Mouse (Mus musculus): Measurements from ENCODE around the gene Casr. TPM values are rescaled to one million over a fixed set of nuclear protein-coding genes. Genes with fewer than 3 reads are reported as not detected.

Casr gene
- polyA plus RNA-seq, 1 experiment, result not detected

DNA sequence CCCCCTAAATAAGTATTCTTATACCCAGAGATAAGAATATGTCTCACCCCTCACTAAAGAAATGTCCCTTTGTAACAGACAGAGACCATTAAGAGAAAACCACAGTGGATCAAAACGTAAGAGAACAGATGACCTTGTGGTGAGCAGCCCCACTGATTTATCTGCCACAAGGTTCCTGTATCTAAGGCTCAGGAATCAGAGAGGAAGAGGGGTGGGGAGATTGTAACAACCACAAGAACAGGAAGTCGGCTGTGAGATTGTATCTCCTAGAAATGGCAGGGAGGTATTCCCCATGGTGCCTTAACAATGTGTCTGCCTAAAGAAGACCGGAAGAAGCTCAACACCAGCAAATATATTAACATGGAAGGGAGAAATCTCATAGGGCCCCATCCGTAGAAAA, 26.0 kb upstream of the Casr start:
- no peaks in the 10 kb centered on the region for H3K79me2 ChIP-seq (ENCODE audit: control insufficient read depth, insufficient read depth)
- no peaks in the 10 kb centered on the region for H3K27me3 ChIP-seq (ENCODE audit: control insufficient read depth, insufficient read depth, insufficient read length)
- no peaks in the 10 kb centered on the region for H3K36me3 ChIP-seq (ENCODE audit: control insufficient read depth, insufficient read depth)
- H3K79me3 ChIP-seq (ENCODE audit: low read depth), result no peaks in the 10 kb centered on the region
- TF ChIP-seq FOSL1 (IDR thresholded peaks at IDR 0.05; ENCODE audit: insufficient read depth, low read length, poor library complexity, severe bottlenecking) (no peak), MYOD1 (IDR thresholded peaks at IDR 0.05; ENCODE audit: control insufficient read depth, insufficient read length, low read depth) (no peak), USF1 (IDR thresholded peaks at IDR 0.05; ENCODE audit: low read depth) (peak; percentile 14)
- H3ac ChIP-seq (ENCODE audit: control insufficient read depth, insufficient read length, low read depth), result no peak overlapping the region
- H3K4me3 ChIP-seq (ENCODE audit: insufficient read depth, poor library complexity, severe bottlenecking), result no peak overlapping the region

DNA sequence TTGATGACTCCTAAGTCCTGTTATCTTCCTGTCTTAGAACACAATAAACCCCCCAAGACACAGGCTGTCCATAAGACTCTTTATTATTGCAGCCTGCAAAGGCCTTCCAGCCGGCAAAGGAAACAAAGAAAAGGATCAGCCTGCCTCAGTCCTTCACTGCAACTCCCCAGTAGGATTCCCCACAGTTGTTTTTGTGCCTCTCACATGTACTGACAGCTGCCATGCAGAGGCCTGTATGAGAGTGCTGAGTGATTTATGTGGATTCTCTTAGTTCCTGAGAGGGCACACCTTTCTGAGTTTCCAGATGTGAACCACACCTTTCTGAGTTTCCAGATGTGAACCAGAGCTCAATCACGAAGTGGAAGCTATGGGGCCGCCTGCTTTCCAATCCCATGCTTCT, 20.1 kb upstream of the Casr start:
- no peak overlapping the region for H3ac ChIP-seq (ENCODE audit: control insufficient read depth, insufficient read length, low read depth)
- TF ChIP-seq CEBPB (IDR thresholded peaks at IDR 0.05; ENCODE audit: low read depth), result no peak
- no peak for TF ChIP-seq MYOG (IDR thresholded peaks at IDR 0.05; ENCODE audit: control insufficient read depth, extremely low read depth, insufficient read length)
- no peak for TF ChIP-seq CTCF (IDR thresholded peaks at IDR 0.05; ENCODE audit: control insufficient read depth, insufficient read depth, insufficient read length)
- no peak for TF ChIP-seq MYOD1 (IDR thresholded peaks at IDR 0.05; ENCODE audit: control insufficient read depth, insufficient read length, low read depth)
- TF ChIP-seq FOSL1 (IDR thresholded peaks at IDR 0.05; ENCODE audit: insufficient read depth, low read length, poor library complexity, severe bottlenecking), result no peak
- no peak for TF ChIP-seq USF1 (IDR thresholded peaks at IDR 0.05; ENCODE audit: low read depth)
- H3K79me3 ChIP-seq (ENCODE audit: low read depth), result no peaks in the 10 kb centered on the region
- no peak overlapping the region for H3K4me3 ChIP-seq (ENCODE audit: insufficient read depth, poor library complexity, severe bottlenecking)
- H3K79me2 ChIP-seq (ENCODE audit: control insufficient read depth, insufficient read depth), result no peaks in the 10 kb centered on the region
- no peaks in the 10 kb centered on the region for H3K36me3 ChIP-seq (ENCODE audit: control insufficient read depth, insufficient read depth)
- no peaks in the 10 kb centered on the region for H3K27me3 ChIP-seq (ENCODE audit: control insufficient read depth, insufficient read depth, insufficient read length)

DNA sequence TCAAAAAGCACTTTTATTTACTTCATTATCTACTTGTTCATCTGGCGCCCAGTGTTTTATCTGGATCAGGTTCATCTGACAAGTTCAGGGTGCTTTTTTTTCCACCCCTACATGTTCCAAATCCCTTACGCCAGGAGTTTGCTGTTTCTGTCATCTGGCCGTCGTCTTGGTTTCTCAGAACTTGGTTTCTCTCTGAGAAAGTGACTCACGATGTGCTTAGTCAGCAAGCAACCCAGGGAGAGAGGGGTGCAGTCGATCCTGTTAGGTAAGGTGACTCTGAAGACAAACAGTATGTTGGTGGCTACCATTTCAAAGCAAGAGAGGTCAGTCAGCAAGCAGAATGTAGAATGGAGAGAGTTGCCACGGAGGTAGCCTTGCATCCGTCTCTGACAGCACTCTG, 10.0 kb upstream of the Casr start:
- no peak overlapping the region for H3ac ChIP-seq (ENCODE audit: control insufficient read depth, insufficient read length, low read depth)
- no peaks in the 10 kb centered on the region for H3K79me3 ChIP-seq (ENCODE audit: low read depth)
- TF ChIP-seq USF1 (IDR thresholded peaks at IDR 0.05; ENCODE audit: low read depth) (no peak), MAX (IDR thresholded peaks at IDR 0.05) (no peak)
- H3K36me3 ChIP-seq (ENCODE audit: control insufficient read depth, insufficient read depth), result no peaks in the 10 kb centered on the region
- no peak overlapping the region for H3K4me3 ChIP-seq (ENCODE audit: insufficient read depth, poor library complexity, severe bottlenecking)
- H3K27me3 ChIP-seq (ENCODE audit: control insufficient read depth, insufficient read depth, insufficient read length), result no peaks in the 10 kb centered on the region
- no peaks in the 10 kb centered on the region for H3K79me2 ChIP-seq (ENCODE audit: control insufficient read depth, insufficient read depth)

DNA sequence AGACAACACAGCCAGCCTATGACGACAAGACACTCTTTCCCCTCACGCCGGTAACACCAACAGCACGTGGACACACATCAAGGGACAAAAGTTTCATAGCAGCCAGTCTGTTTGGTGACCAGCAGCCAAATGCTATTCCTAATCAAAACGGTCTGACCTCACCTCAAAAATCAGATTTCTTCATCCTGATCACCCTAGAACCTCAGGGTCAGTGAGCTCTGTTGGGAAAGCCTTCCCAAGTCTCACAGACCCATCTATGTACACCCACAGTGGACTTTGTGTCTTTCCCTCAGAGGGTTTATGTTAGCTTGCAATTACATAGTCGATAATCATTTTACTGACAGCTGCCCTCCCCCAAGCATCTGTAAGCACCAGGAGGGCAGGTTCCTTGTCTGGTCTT, 2.4 kb downstream of the Casr start:
- TF ChIP-seq MAX (IDR thresholded peaks at IDR 0.05) (no peak), CTCF (IDR thresholded peaks at IDR 0.05; ENCODE audit: control insufficient read depth, insufficient read depth, insufficient read length) (no peak), MYOG (IDR thresholded peaks at IDR 0.05; ENCODE audit: control insufficient read depth, extremely low read depth, insufficient read length) (no peak), MYOD1 (IDR thresholded peaks at IDR 0.05; ENCODE audit: control insufficient read depth, insufficient read length, low read depth) (no peak), FOSL1 (IDR thresholded peaks at IDR 0.05; ENCODE audit: insufficient read depth, low read length, poor library complexity, severe bottlenecking) (no peak), CEBPB (IDR thresholded peaks at IDR 0.05; ENCODE audit: low read depth) (no peak), USF1 (IDR thresholded peaks at IDR 0.05; ENCODE audit: low read depth) (no peak)
- no peaks in the 10 kb centered on the region for H3K79me3 ChIP-seq (ENCODE audit: low read depth)
- no peaks in the 10 kb centered on the region for H3K79me2 ChIP-seq (ENCODE audit: control insufficient read depth, insufficient read depth)
- no peak overlapping the region for H3K4me3 ChIP-seq (ENCODE audit: insufficient read depth, poor library complexity, severe bottlenecking)
- H3K27me3 ChIP-seq (ENCODE audit: control insufficient read depth, insufficient read depth, insufficient read length), result no peaks in the 10 kb centered on the region
- H3ac ChIP-seq (ENCODE audit: control insufficient read depth, insufficient read length, low read depth), result no peak overlapping the region
- no peaks in the 10 kb centered on the region for H3K36me3 ChIP-seq (ENCODE audit: control insufficient read depth, insufficient read depth)

DNA sequence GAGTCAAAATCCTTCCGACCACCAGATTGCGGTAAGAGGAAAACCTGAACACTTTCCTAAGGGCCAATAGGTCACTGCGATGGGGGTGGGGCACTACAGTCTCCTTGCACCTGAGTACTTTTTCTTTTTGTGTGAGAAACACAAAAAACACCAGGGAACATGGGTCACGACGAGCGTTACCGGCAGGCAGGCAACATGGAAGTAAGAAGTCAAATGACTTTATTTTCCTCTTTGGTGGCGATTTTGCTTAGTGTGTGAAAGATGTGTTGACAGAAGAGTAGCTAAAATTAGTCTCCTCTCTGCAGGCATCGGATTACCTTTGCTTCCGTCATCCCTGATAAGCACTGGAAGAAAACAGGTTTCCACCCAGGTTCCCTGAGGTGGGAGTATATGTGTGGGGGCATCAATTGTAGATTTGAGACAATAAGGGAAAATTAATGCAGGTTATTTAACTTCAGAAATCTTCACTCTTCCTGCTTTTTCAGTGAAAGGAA, 6.2 kb downstream of the Casr start:
- TF ChIP-seq MYOG (IDR thresholded peaks at IDR 0.05; ENCODE audit: control insufficient read depth, extremely low read depth, insufficient read length) (no peak), MAX (IDR thresholded peaks at IDR 0.05) (no peak), FOSL1 (IDR thresholded peaks at IDR 0.05; ENCODE audit: insufficient read depth, low read length, poor library complexity, severe bottlenecking) (no peak), USF1 (IDR thresholded peaks at IDR 0.05; ENCODE audit: low read depth) (no peak), CTCF (IDR thresholded peaks at IDR 0.05; ENCODE audit: control insufficient read depth, insufficient read depth, insufficient read length) (no peak), MYOD1 (IDR thresholded peaks at IDR 0.05; ENCODE audit: control insufficient read depth, insufficient read length, low read depth) (no peak), CEBPB (IDR thresholded peaks at IDR 0.05; ENCODE audit: low read depth) (no peak)
- Histone ChIP-seq H3K4me3 (ENCODE audit: insufficient read depth, poor library complexity, severe bottlenecking) (no peak overlapping the region), H3K36me3 (ENCODE audit: control insufficient read depth, insufficient read depth) (no peaks in the 10 kb centered on the region), H3K79me3 (ENCODE audit: low read depth) (no peaks in the 10 kb centered on the region), H3K27me3 (ENCODE audit: control insufficient read depth, insufficient read depth, insufficient read length) (no peaks in the 10 kb centered on the region), H3ac (ENCODE audit: control insufficient read depth, insufficient read length, low read depth) (no peak overlapping the region), H3K79me2 (ENCODE audit: control insufficient read depth, insufficient read depth) (no peaks in the 10 kb centered on the region)

DNA sequence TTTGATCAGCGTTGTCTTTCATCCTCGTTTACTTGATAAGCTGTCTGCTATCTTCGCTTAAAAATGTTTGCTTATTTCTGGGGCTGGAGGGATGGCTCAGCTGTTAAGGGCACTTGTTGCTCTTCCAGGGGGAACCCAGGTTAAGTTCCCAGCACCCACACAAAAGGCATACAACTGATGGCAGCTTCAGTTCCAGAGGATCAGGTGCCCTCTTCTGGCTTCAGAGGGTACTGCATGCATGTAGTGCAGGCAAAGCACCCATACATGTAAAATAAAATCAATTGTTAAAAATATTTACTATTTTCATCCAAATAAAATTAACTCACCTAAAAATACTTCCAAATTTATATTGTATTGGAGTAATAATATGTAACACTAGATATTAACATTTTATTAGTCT, 8.3 kb downstream of the Casr start:
- Histone ChIP-seq H3ac (ENCODE audit: control insufficient read depth, insufficient read length, low read depth) (no peak overlapping the region), H3K27me3 (ENCODE audit: control insufficient read depth, insufficient read depth, insufficient read length) (no peaks in the 10 kb centered on the region), H3K79me2 (ENCODE audit: control insufficient read depth, insufficient read depth) (no peaks in the 10 kb centered on the region), H3K4me3 (ENCODE audit: insufficient read depth, poor library complexity, severe bottlenecking) (no peak overlapping the region), H3K36me3 (ENCODE audit: control insufficient read depth, insufficient read depth) (no peaks in the 10 kb centered on the region), H3K79me3 (ENCODE audit: low read depth) (no peaks in the 10 kb centered on the region)
- no peak for TF ChIP-seq USF1 (IDR thresholded peaks at IDR 0.05; ENCODE audit: low read depth)
